Mouse (Mus musculus): ENCODE results near the gene Rhbdd2.
A peak's percentile ranks its signal among the peaks of the same experiment; 100 is the strongest.
"Not testable (repeated sequence)": the region's sequence is repeated elsewhere in the genome, so short reads cannot be mapped to it uniquely, and the experiment has no call there.

The Rhbdd2 gene

DNA sequence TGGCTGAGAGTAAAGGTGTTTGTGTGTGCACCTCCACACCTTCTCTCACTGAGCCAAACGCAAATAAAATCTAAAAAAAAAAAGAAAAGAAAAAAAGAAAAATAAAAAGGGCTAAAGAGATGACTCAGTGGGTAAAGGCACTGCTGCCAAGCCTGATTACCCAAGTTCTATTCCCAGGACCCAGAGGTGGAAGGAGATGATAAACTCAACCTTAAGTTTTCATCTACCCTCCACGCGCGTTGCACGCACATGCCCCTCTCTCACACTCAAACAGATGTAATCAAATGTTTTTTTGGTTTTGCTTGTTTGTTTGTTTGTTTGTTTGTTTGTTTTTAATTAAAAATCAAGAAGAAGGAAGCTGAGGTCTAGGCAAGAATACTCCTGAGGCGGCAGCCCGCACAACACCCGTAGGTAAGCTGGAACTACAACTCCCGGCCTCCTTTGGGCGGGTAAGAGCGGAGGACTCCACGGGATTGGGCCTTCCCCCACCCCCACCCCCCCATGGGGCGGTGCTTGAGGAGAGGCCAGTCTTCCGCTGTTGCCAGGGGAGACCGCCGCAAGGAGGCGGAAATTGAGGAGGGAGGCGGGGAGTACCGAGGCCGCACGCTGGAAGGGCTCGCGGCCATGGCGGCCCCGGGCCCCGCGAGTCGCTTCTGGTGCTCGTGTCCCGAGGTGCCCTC, at the start of gene Rhbdd2:
Gene Rhbdd2 (plus strand): TSS at position 502 of the 680 bp plus-strand sequence.
- peak; percentile 97 to 100 for DNase-seq

DNA sequence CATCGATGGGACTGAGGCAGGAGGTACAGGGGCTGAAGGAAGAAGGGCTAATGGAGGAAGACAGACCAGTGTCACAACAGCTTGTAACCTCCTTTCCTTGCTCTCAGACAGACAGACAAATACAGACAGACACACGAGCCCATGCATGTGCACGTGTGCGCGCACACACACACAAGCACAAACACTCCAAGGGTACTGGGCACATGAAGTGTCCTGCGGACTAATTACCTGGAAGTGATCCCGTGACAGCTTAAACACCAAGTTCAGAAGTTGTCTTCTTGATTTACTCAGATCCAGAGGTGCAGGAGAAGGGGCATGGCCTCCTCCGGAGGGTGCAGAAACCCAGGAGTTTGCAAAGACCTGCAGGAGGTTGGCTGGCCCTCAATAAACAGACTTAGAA, 46.7 kb upstream of the Rhbdd2 start:
- no peak for DNase-seq

DNA sequence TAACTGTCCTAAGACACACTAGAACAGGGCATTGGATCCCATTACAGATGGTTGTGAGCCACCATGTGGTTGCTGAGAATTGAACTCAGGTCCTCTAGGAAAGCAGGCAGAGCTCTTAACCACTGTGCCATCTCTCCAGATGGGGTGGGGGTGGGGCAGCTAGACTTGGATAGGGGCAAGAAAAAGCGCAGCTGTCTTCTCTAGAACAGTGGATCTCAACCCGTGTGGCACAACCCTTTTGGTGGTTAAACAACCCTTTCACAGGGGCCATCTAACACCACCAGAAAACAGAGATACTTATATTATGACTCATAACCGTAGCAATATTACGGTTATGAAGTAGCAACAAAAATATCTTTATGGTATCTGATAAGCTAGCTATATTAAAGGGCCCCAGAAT, 44.7 kb upstream of the Rhbdd2 start:
- DNase-seq = no peak

DNA sequence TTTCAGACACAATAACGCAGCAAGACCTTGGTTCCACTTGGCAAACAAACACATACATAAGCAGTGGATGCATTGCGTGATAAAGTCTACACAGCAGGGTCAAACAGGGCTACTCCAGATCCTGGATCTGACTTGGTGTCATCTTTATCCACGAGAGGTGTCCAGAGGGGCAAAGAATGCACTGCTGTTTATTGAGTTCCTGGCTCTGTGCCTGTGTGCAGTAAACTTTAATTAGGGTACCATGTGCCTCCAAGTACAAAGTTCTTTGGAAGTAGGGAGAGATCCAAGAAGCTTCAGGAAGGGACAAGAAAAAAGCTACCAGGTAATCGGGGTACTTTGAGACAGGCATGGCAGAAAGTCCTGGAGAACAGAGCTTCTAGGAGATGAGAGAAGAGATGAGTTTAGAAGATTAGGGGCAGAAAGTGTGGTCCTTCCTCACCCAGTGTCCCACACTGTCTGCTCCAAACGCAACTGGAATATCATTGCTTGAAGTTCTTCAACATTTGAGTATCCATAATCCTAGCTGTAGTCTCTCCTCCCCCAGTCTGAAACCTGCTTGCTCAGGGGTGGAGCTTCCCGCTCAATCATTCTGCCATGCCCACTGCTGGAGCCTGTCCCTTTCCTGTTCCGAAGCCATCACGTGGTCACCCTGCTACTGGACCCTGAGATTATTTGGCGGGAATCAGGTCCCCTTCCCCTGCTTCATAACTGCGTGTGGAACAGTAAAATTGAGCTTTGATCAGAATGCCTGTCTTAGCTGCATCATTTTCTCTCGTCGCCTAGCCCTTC, 42.2 kb upstream of the Rhbdd2 start:
- DNase-seq = no peak

DNA sequence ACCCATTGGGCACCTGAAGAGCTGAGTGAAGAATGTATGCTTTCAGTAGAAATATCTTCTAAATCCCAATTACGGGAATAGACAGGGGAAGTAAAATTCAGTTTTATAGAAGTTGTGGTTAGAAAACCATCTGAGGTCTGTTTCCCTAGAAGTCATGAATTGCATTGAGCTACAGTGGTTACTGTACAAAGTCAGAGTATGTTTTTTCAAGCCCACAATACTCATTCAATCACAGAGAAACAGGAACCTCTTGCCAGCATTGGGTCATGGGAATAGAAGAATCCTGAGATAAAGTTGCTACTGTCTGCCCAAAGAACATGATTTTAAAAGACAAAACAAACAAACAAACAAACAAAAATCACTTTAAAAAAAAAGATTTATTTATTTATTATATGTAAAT, 27.8 kb upstream of the Rhbdd2 start:
- not testable (repeated sequence) for DNase-seq

DNA sequence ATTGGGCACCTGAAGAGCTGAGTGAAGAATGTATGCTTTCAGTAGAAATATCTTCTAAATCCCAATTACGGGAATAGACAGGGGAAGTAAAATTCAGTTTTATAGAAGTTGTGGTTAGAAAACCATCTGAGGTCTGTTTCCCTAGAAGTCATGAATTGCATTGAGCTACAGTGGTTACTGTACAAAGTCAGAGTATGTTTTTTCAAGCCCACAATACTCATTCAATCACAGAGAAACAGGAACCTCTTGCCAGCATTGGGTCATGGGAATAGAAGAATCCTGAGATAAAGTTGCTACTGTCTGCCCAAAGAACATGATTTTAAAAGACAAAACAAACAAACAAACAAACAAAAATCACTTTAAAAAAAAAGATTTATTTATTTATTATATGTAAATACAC, 25.7 kb upstream of the Rhbdd2 start:
- not testable (repeated sequence) for DNase-seq

DNA sequence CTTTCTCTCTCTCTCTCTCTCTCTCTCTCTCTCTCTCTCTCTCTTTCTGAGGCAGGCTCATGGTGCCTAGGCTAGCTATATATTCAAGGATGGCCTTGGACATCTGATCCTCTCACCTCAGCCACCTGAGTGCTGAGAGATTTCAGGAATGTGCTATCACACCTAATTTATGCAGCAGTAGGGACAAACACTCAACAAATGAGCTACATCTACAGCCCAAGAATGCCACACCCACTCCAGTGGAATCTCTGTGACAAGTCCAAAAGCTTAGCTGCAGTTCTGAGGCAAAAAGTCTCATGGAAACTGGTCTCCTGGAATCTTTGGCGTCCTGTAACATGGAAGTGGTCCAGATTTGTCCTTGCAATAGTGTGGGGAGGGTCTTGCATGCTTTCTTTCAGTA, 24.8 kb upstream of the Rhbdd2 start:
- no peak for DNase-seq

DNA sequence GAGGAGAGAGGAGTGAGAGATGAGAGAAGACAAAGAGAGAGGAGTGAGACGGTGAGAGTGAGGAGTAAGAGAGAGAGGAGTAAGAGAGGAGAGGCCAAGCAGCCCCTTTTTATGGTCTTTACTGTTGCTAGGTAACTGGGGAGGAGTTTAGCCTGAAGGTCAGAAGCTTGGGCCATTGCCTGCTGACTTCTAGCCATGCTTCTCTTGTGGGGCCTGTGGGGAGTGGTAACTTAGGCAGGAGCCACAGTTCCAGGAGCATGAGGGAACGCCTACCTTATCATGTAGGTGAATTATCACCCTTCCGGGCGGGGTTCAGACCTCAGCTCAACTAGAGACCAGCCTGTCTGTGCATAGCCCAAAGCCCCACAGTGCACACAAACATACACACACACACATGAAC, 22.6 kb upstream of the Rhbdd2 start:
- DNase-seq = no peak

DNA sequence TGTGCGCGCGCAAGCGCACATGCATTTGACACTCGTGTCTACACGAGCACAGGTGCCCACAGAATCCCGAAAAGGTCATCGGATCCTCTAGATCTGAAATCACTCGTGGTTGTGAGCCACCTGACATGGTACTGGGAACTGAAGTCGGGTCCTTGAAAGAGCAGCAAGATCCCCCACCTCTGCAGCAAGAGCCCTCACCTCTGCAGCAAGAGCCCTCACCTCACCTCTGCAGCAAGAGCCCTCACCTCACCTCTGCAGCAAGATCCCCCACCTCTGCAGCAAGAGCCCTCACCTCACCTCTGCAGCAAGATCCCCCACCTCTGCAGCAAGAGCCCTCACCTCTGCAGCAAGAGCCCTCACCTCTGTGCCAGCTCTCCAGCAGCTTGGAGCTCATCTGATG, 12.7 kb upstream of the Rhbdd2 start:
- DNase-seq = not testable (repeated sequence)

DNA sequence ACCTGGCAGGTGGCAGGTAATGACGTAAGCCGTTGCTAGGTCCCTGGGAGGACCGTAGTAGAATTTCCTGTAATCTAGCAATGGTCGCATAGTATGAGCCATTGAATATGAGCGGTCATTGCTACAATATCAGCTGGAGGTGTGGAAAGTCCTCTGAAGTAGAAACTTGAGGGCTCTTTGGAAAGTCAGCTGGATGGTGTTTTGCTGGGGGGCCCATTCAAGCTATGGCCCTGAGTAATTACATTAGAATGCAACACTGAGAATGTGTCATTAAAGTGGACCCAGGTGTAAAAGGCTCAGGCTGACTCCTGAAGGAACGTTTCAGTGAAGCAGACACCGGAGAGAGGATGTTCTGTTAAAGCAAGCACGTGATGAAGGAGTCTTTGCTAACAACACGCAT, 11.9 kb upstream of the Rhbdd2 start:
- no peak for DNase-seq

DNA sequence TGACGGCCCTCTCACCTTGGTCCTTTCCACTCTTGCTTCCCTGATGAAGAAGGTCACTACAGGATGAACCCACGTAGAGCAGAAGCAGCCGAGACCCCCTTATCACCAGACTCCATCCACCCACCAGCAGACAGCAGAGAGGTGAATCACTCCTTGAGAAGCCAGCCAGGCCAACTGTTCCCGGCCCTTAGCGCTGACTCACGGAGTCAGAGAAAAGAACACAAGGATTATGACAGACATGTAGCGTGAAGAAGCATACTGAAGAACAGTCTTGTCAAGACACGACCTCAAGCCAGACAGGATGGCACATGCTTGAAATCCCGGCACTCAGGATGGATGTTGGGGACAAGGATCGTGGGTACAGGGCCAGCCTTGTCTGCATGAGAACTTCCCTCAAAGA, 10.7 kb upstream of the Rhbdd2 start:
- no peak for DNase-seq

DNA sequence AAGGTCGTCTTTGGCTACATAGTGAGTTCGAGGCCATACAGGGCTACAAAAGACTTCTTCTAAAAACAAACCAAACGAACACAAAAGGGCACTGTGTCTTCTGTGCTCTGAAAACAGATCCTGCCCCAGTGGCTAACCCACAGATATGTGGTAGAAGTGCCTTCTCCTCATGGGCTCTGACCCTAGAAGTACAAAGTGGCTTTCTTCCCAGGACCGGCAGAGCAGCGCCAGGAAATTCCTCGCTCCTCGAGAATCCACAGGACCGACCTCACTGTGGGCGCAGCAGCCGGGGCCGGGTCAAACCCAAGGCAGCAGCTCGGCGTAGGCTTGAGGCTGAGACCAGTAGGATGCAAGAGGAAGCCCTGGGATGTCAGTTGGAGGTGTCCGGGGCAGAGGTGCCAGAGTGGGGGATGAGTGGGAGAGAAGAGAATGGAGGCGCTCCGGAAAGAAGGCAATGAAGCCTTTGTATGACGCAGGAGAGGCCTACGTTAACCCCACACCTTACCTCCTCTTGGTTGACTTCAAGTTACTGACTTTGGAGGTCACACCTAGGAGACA, 9.3 kb upstream of the Rhbdd2 start:
- no peak for DNase-seq

DNA sequence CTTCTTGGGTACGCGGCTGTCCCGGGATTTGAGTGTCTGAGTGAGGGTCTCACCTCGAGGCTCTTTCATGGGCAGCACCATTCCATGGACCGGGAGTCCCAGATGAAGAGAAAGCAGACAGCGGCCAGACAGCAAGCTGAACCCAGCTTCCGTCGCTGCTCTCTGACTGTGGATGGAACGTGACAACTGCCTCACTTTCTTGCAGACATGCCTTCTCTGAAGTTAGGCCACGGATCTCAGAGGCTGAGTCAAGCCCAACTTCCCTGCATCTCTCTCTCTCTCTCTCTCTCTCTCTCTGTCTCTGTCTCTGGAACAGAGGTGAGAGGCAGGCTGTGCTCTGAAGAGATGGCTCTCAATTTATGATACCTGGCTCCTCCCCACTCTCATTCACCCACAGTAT, 3.5 kb upstream of the Rhbdd2 start:
- DNase-seq = no peak

DNA sequence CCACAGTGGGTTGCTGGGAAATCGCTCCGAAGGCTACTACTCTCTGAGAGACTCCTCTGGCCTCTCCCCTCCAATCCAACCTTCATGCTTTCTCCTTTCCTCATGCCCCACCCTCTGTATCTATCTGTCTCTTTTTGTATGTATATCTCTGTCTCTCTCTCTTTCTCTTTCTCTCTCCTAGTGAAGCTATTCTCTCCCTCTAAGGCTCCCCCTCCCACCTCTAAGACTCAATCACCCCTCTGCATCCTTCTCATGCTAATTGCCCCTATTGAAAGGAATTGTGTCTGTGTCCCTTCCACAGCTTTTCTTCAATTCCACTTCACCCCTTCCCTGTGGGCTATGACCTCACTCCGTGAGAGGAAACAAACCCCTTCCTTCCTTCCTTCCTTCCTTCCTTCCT, 3.0 kb upstream of the Rhbdd2 start:
- DNase-seq = no peak

DNA sequence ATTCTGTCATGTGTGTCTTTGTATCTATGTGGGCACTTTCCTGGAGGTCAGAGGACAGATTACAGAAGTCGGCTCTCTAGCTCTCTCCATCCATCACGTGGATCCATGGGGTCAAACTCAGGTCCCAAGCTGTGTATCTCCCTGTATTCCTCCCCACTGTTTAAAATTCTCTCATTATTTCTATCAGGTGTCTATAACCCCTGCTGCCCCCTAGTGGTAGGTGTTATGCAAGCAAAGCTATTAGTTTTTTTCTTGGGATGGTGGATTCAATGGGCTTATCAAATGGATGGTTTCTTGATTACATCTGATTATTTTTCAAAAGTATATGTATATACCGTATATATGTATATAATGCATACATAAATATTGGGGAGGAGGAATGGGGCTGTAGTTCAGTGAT, 1.8 kb upstream of the Rhbdd2 start:
- peak; percentile 69 to 76 for DNase-seq

DNA sequence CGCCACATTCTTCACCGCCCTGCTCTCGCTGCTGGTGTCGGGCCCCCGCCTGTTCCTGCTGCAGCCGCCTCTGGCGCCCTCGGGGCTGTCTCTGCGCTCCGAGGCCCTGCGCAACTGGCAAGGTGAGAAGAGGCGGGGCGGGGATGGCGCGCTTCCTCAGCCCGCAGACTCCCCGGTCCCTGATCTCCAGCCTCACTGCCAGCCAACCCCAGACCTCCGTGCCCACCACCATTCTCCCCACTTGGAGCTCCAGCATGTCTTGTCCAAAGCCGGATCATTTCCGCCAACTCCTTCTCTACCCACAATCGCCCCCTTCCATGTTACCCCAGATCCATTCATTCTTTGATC, 353 bp downstream of the Rhbdd2 start:
- no peak for DNase-seq

DNA sequence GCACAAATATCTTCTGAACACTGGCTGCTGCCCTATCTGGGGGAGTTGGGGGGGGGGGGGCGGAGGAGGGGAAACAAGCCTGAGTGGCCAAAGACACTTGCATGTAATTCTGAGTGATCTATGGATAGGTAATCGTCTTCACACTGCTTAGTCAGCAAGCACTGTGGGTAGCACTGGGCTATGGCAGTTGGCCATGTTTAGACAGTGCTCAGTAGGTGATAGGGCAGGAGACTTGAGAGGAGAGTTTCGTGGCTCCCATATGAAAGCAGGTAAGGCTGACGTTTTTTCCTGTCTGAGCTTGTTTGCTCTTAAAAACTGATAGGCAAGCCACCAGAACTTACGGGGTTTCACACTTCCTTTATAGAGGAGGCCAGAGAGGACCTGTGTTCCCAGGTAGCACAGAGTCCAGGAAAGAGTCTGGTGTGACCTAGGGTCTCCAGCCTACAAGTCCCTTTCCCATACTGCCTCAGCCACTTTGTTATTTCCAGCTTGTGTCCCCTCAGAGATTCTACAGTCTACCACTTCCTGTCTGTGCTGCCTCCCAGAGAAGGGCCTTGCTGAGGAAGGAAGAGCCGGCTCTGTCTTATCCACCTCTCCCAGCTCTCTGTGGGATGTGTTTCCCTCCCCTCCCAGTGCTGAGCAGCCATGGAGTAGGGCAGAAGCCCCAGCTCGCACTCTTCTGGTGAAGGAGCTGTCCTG, 7.5 kb downstream of the Rhbdd2 start:
- no peak for DNase-seq

DNA sequence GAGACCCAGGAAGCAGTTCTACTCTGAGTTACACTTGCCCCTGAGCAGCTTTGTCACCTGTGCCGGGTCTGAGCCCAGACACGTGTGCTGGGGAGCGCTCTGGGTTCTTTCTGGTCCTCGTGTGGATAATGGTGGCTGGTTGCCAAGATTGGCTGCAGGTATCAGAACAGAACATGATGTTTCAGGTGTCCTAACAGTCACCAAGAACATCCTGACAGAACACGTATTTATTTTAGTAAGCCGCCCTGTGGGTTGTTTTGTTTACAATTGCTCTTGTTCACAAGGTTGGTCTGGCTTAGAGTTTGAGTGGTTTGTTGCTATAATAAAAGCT, 8.0 kb downstream of the Rhbdd2 start:
- DNase-seq = no peak

DNA sequence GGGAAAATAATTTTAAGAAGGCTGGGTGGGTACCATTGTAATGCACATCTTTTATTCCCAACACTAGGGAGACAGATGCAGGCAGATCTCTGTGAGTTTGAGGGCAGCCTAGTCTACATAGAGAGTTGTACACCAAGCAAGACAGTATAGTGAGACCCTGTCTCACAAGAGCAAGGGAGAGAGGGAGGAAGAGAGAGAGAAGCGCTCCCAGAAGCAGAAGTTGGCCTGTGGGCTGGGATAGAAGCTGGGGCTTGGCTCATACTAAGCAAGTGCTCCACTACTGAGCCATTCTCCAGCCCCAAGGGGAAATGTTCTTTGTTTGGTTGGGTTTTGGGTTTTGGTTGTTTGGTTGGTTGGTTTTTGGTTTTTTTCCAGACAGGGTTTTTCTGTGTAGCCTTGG, 8.6 kb downstream of the Rhbdd2 start:
- DNase-seq = no peak

DNA sequence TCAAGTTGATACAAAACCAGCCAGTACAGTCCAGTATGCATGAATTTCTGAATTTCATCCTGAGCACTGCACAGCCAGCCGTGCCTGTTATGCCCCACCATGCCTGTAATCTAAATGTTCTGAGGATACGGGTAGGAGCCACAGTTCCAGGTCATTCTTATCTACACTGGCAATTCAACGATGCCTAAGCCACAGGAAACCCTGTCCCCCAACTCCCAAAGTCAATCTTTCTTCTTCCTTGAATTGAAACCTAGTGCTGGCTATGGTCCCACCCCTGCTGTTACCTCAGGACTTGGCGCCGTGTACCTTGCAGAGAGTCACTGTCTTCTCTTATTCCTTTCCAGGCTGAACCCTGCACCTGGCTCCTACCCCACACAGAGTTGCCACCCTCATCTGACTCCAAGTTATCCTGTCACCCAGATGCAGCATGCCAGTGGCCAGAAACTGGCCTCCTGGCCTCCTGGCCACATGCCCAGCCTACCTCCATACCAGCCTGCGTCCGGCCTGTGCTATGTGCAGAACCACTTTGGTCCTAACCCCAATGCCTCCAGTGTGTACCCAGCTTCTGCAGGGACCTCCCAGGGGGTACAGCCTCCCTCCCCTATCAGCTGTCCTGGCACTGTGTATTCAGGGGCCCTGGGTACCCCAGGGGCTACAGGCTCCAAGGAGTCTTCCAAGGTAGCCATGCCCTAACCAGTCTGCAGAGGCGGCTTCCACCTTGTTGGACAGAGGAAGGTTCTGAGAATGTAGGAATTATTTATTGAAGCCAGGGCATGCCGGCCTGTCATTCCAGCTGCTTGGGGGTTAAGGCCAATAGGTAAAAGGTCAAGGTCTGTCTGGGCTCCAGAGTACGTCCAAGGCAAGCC, 10.5 kb downstream of the Rhbdd2 start:
- DNase-seq = peak; percentile 10 to 25

DNA sequence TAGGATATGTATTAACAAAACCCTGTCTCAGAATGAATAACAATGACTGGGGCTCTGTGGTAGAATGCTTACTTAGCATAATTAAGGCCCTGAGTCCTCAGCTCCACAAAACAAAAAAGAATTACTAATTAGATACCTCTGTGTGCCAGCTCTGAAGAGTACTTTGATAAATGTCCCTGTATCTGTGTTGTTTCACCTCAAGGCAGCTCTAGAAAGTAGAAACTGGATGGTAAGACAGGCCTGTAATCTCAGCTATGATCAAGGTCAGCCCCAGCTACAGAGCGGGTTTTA, 11.1 kb downstream of the Rhbdd2 start:
- DNase-seq = no peak

DNA sequence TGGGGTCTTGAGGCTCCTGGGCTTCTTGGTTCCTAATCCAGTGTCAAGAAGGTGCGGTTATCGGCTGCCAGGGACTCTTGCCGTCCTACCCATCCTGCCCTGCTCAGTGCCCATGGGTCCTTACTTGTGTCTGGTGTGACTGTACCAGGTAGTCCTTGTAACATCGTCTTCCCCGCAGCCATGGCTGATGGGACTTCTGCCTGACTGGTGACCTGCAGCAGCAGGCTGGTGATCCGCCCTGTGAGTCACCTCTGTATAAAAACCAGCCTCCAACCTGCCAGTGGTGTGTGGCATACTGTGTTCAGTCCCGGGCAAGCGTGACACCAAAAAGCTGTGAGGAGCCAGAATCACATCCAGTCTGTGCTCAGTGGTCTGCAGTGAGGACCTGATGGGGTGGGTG, 11.5 kb downstream of the Rhbdd2 start:
- DNase-seq = no peak

DNA sequence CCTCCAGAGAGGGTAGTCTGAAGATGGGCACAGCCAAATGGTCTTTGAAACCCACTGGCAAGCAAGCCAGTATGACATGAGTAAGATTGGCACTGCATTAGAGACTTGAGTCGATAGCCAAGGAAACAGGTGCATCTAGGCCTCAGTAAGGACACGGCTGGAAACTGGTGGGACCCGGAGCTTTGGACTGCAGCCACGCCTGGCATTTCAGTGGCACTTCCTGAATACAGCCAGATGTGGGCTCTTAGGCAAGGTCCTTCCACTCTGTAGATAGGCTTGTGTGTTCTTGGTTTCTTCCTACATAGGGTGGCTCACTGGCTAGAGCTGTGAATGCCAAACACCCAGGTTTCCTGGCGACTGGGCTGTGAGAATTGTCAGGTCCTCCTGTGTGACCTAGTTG, 12.9 kb downstream of the Rhbdd2 start:
- no peak for DNase-seq

All from cerebellum, adult 18-20 months (tissue).